Mouse (Mus musculus): ENCODE measurements around the gene Dars.
"Not testable (repeated sequence)": the region's sequence is repeated elsewhere in the genome, so short reads cannot be mapped to it uniquely, and the experiment has no call there.

Dars gene

DNA sequence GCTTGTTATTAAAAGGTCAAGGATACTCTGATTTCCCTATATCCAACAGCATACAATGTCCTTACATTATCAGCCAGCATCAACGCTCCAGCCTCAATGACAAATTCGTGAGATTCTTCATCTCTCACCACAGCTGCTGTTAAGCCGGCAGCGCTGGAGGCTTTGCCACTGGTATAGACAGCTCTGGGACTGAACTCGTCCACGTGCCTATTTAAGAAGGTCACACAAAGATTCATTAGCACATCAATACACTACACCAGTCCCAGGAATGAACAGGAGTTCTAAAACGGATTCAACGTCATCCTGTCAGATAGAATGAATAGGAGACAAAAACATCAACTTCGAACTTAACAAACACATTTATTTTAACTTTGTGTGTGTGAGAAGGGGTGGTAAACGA is 72.9 kb downstream of the Dars start:
- DNase-seq (ENCODE audit: inconsistent ontology term), result no peak

DNA sequence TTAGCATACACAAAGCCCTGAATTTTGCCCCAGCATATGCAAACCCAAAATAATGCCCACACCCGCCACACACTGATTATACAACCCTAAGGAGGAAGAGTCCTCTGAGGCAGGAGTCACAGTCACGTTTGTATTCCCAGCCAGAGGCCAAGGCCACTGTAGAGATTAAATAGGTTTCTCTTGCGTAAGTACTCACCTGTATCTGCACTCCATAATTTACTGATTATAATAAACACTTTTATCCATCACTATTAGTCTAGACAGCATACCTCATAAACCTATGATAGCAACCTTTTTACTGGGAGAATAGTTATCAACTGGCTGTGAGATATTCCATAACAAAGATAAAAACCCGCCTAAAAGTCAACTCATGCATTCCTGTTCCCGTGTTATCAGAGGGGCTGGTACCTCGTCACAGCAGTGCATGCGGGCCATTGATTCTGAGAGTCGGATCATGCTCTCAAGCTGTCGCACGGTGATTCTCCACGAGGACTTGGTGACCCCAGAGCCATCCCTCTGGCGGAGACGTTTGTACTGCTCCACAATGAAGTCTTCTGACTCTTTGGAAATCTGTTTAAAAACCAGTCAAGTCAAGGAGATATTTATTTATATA is 79.4 kb downstream of the Dars start:
- DNase-seq (ENCODE audit: inconsistent ontology term), result no peak

DNA sequence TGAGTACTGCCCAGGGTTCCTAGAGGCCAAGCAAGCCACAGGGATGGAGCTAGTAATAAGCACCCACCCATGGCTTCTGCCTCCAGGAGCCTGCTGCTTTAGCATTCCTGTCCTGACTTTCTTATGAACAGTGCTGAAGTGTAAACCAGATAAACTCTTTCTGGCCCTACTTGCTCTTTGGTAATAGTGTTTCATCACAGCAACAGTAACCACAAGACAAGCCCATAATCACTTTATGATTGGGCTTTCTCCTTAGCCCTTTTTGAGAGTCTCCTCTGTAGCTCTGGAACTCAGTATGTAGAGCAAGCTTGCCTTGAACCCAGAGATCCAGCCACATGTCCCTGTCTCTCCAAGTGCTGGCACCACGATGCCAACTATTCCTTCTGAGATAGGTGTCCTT is 86.9 kb downstream of the Dars start:
- DNase-seq (ENCODE audit: inconsistent ontology term), result no peak

DNA sequence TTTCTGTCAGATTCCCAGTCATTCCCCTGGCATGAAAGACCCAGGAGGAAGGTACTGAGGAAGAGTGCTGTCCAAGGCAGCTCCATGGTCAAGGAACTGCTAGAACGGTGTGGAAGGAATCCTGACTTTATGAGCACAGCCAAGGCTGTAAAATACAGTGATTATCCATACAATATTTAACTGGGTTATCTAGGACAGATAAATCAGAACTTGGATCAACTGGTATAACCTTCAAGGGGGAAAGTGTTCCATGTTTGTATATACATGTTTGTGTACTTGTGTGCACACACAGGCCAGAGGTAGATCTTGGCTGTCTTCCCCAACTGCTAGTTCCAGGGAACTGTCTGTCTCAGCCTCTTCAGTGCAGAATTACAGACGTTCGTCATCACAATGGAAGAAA is 89.0 kb downstream of the Dars start, which contains the start of gene Lct:
TSS of gene Lct (minus strand) at position 101 of the 400 bp plus-strand sequence.
- no peak for DNase-seq (ENCODE audit: inconsistent ontology term)

DNA sequence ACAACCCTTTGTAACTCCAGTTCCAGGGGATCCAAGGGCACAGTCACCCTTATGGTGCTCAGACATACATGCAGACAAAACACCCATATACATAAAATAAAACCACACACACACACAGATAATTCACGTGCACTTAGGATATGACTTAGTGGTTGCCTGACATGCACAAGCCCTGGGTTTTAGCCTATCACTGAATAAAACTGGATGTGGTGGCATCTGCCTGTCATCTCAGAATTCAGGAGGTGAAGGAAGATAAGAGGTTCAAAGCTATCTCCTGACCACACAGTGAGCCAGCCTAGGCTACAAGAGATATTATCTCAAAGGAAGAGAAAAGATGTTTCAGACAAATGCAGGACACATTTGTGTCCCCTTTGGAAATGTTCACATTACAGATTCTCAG is 90.0 kb downstream of the Dars start:
- DNase-seq (ENCODE audit: inconsistent ontology term), result no peak

DNA sequence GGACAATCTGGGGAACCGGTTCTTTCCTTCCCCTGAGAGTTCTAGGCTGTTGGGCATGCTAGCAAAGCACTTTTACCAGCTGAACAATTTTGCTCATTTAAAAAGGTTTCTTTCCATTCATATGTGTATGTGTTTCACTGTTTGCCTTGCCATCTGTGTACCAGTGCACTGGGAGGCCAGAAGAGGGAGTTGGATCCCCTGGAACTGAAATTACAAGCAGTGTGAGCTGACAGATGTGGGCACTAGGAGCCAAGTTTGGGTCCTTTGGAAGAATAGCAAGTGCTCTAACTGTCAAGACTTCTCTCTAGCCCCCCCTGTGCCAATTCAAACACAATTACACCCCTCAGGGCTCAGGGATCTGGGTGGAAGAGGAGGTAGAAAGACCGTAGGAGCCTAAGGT is 92.4 kb downstream of the Dars start:
- DNase-seq (ENCODE audit: inconsistent ontology term), result no peak

DNA sequence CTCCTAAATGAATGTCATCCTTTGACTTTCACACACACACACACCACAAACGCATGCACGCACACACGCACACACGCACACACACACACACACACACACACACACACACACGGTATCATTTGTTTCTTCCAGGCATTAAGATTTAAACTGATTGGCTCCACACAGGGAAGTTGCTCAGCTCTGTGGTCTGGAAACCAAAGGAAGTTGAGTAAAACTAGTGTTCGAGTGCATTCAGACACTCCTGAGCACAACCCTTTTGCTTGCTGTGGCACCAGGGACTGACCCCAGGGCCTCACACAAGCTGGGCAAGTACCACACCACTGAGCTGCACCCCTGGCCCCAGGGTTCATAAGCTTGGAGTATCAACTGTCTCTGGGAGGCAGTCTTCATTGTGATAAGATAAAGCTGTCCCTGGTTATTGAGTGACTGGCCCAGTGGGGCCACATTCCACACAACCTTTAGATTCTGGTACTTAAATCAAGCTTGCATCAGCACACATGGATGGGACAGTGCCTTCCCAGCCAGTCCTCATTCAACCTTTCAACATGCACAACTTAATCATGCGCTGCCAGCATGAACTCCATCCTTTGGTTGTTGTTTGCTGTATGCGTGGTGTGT is 94.0 kb downstream of the Dars start:
- DNase-seq (ENCODE audit: inconsistent ontology term), result no peak

DNA sequence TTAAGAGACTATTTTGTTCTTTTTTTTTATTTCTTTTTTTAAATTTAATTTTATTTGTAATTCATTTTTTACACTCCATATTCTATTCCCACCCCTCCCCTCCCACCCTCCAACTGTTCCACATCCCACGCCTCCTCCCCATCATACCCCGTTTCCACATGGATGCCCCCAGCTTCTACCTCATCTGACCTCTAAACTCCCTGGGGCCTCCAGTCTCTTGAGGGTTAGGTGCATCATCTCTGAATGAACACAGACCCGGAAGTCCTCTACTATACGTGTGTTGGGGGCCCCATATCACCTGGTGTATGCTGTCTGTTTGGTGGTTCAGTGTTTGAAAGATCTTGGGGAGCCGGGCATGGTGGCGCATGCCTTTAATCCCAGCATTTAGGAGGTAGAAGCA is 97.9 kb downstream of the Dars start:
- DNase-seq (ENCODE audit: inconsistent ontology term), result not testable (repeated sequence)

DNA sequence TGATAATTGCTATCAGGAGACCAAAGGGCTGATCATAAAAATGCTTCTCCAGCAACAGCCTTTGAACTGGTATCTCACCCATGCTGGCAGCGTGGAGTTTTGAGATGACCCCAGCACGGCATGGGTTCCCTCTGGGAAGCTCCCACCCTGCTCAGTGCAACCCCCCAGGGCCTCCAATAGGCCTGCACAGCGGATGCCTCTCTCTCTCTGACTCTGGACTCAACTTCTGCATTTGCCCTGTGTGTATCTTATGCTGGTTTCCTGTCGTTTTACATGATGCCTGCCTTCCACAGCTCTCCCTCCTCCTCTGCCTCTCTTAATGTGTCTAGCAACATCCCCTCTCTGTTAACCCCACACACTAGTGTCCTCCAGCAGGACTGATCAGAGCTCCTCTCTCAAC is 102.5 kb downstream of the Dars start:
- DNase-seq (ENCODE audit: inconsistent ontology term), result no peak
